Mouse (Mus musculus) adrenal gland, postnatal 25 days (tissue): Measurements from ENCODE around the gene Ercc6. TPM values are rescaled to one million over a fixed set of nuclear protein-coding genes. Genes with fewer than 3 reads are reported as not detected.

Experiments used
- DNase-seq: peaks from one replicate; pipeline ENCODE4 v3.0.0; 2021; ENCODE audit warnings: mixed read lengths
- total RNA-seq: library from RNA; stranded (reverse); gene quantifications from 2 replicates; pipeline ENCODE4 v1.2.3, GENCODE M21; 2021

The Ercc6 gene
- total RNA-seq, 1 experiment from 2014 or later = 14.5 TPM

DNA sequence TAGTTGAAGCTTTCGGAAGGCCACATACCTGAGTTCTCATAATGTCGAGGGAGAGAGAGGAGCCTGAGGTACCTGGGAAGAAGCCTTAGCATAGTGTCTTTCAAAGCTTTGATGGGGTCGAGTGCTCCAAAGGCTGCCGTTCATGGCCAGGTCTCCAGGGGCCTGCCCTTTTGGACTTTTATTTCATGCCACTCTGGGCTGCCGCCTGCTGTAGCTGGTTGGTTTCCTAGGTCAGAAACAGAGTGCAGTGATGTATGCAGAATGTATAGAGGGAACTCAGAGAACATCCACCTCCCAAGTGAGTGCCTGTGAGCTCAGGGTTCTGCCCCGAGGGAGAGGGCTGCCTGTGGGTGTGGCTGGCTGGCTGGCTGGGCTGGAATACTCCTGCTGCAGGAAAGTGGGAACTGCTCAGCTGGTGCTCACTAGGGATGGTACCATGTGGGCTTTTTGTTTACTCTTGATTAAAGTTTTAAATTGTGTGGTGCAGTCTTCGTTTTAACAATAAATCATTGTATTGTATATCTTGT is 7.1 kb downstream of the Ercc6 start:
- DNase-seq = no peak

- no peak for DNase-seq
These were observed 9.0 kb downstream of the Ercc6 start for GRCm38 (mm10) chr14:32522336-32522735.

GRCm38 (mm10) chr14:32524071-32524470 is 10.8 kb downstream of the Ercc6 start:
- no peak for DNase-seq

GRCm38 (mm10) chr14:32525996-32526705 is 12.8 kb downstream of the Ercc6 start:
- no peak for DNase-seq

- no peak for DNase-seq
These were observed 13.9 kb downstream of the Ercc6 start for GRCm38 (mm10) chr14:32527211-32527610.

DNA sequence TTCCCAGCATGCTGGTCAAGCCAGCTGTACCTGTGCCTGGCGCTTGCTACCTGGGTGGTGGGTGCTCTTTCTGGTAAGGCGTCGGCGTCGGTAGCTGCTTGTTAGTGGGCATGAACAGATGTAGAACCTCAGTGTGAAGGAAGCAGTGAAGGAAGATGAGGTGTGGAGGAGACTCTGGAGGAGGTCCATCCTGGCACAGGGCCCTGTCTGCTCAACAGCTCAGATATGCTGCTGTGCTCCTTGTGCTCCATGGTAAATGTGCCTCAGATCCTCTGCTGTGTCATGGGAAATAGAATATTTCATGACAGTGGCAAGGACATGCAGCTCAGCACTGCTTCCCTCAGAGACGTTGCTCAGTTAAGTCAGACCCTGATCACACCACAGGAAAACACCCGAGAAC is 15.7 kb downstream of the Ercc6 start:
- DNase-seq = no peak

DNA sequence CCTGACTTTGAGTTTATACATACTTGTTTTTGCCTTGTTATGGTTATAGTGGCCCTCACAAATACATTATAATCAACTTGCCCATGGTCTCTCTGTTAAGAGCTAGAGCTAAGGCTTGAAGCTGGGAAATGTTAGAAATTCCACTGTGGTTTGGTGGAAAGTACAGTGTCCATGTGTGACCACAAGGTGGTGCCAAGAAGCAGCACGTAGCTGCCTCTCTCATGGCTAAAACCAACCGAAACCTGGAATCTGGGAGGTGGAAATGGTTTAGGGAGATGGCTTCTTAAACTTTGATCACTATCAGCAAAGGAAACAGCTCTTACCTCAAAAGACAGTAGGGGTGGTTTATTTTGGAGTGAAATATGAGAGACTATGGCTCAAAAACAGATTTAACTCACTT is 17.6 kb downstream of the Ercc6 start:
- peak; percentile 20 for DNase-seq

- DNase-seq = no peak
These were observed 18.1 kb downstream of the Ercc6 start for GRCm38 (mm10) chr14:32531371-32531770.

- no peak for DNase-seq
These were observed 19.2 kb downstream of the Ercc6 start for GRCm38 (mm10) chr14:32532381-32533147.

- DNase-seq = no peak
These were observed 19.8 kb downstream of the Ercc6 start for GRCm38 (mm10) chr14:32533148-32533520.

DNA sequence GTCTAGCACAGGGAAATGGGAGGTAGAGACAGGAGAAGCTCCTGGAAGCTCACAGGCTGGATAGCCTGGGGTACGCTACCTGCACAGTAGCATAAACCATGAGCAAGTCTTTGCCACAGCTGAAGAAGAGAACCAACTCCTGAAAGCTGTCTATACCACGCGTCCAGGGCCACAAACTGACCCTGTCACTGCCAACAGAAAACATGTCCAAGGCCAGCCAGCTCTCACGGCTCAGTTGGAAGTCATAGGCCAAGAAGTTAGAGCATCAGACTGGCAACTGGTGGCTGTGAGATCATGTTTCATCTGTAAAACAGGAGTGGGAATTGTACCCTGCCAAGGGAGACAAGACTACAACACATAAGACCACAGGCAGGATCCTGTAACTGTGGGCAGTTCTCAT is 20.3 kb downstream of the Ercc6 start:
- DNase-seq = no peak

DNA sequence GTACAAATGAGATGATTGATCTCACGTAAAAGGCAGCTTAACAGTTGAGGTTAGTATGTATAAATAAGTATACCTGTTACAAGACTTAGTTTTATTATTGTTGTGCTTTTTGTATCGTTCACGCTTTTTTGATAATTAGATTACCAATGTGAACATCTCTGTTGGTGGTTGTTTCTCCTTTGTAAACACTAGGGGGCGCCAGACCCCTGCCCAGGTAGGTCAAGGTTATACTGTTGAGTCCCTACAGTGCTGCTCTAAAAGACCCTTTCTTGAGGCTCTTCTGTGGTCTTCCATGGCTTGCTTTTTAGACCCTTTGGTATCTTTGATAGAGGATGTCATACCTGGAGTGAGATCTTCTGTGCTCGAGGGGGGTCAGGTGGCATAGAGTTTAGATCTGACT is 20.8 kb downstream of the Ercc6 start:
- no peak for DNase-seq

DNA sequence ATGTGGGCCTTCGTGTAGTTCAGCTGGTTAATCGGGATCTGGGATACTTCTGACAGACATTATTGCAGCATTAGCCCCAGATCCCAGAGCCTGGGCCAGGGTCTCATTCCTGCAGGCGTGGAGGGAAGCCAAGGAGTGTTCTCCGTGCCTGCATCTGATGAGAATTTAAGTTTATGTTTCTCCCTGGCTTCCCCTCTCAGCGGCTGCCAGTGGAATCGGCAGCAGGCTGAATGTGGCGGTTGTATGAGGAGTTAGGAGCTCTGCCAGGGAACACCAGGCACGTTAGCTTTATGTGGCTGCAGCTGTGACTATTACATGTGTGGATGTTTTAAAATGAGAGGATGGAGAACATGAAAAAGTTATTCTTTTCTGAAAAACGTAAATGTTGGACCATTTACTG is 23.4 kb downstream of the Ercc6 start:
- no peak for DNase-seq

DNA sequence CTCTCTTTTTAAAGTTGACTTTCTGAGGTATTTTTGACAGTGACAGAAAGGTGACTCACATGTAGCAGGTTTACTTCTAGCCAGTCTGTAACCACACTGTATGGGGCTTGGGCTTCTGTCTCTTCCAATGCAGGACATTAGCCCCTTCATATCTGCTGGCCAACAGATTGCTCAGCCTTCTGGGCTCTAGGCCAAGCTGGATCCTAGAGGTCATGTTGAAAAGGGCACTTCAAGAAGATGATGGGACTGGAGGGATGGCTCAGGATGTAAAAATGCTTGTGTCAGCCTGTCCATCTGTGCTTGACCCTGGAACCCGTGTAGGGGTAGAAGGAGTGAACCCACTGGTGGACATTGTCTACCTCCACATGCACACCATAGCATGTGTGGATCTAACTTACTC is 24.8 kb downstream of the Ercc6 start:
- DNase-seq = no peak

DNA sequence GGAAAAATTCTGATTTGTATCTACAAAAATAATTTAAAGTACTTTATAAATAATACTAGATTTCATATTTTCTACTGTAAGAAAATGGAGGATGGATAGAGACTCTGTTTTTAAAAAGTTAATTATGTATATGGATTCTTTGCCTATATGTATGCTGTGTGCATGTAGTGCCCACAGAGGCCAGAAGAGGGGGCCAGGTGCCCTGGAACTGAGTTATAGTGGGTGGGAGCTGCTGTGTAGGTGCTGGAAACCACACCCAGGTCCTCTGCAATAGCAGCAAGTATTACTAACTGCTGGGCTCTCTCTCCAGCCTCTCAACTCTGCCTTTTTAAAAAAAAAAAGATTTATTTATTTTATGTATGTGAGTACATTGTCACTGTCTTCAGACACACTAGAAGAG is 29.8 kb downstream of the Ercc6 start:
- DNase-seq = no peak

DNA sequence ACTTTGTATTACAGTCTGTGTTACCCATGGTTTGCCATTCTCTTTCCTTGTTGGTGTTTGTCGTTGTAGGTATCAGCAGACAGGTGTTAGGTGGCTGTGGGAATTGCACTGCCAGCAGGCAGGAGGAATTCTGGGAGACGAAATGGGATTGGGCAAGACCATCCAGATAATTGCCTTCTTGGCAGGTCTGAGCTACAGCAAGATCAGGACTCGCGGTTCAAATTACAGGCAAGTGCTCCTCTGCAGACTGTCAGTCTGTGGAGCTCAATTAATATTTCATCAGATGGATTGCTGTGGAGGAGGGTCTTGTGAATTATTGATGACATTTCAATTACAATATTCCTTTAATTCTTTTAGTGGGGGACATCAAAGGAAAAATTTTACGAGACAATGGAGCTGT is 33.4 kb downstream of the Ercc6 start:
- DNase-seq = no peak

- DNase-seq = no peak
These were observed 38.5 kb downstream of the Ercc6 start for GRCm38 (mm10) chr14:32551854-32552253.

DNA sequence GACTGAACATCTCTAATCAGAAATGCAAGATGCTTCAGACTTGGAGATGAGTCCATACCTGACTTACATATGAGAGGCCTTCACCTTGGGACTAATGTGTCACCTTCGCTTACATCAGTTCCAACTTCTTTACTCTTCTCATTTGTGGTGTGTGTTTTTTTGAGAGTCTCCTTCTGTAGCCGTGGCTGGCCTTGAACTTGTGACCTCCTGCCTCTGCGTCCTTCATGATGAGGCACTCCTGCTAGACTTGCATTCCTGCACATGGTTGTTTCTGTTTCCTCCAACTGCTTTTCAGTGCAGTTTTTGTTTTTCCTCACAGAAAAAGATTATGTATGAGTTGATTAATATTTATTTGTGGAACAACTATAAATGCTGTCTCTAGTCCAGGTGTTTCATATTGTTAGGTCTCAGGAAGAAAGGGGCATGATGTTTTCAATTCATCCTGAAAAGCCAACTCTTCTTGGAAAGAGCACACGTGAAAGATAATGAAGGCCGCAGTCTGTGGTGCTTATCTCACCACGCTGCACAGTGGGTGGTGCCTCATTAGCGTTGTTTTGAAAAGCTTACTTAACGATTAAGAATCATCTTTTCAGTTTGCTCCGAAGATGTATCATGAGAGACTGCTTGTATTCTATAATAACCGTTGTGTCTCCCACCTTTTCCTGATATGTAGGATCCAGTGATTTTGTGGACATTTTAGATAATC is 40.0 kb downstream of the Ercc6 start:
- no peak for DNase-seq

GRCm38 (mm10) chr14:32554860-32555526 is 41.7 kb downstream of the Ercc6 start:
- DNase-seq = no peak

- DNase-seq = no peak
These were observed 48.1 kb downstream of the Ercc6 start for GRCm38 (mm10) chr14:32561428-32561827.

GRCm38 (mm10) chr14:32563661-32564060 is 50.3 kb downstream of the Ercc6 start:
- DNase-seq = no peak

DNA sequence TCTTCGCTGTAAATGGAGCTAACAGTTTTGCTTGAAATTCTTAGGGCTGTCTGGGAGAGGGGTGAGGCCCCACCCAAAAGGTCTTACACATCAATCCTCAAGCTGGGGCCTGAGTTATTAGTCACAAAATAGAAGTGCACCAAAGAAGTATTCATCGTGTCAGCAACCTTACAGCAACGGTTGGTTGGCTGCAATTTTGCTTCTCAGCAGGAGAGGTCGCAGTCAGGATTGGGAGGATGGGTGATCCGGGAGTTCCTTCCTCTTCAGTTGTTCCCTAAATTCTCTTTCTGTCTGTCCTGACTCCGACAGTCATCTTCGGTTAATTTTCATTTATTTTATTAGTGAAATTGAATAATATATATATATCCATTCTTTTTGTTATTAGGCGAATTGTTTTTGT is 59.2 kb downstream of the Ercc6 start:
- no peak for DNase-seq

GRCm38 (mm10) chr14:32578420-32578819 is 65.1 kb downstream of the Ercc6 start:
- no peak for DNase-seq
